ENCODE assay signal across 8 mouse cellular contexts in the genomic region with DNA sequence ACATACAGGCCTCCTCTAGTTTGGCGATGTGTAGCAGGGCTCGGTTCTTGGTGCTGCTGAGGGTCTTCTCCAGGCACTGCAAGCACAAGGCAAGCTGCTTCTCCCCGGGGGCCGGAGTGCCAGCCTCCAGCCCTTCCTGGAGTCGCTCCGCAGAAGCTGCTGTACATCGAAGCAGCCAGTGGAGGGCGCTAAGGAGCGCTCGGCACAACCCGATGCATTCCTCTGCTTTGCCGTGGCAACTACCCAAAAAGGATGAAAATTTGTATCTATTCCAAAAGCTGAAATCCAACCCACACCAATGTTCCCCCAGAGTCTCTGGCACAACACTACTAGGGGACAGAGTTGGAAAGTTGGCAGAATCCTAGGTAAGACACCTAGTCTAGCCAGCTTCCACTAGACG. TPM values are rescaled to one million over a fixed set of nuclear protein-coding genes. Genes with fewer than 3 reads are reported as not detected.
DNase-seq lines count a peak whose midpoint lies in the region; ATAC-seq and TF ChIP-seq lines count a peak whose summit lies in the region.

No protein-coding gene starts in this region.

- no peak overlapping the region for H3K4me2 ChIP-seq in liver, embryonic 14.5 days (ENCODE audit: low read depth)

- in situ Hi-C loops in Patski (cut with MboI; ENCODE audit: low pct_unique_long_range_greater_than_20kb) = no loop called here

- no peak for TF ChIP-seq EP300 in liver, embryonic 14.5 days (IDR thresholded peaks at IDR 0.05; ENCODE audit: low read depth)

- ATAC-seq in Patski = no peak
- no peak for ATAC-seq in liver, embryonic 14.5 days (ENCODE audit: insufficient read depth)
- ATAC-seq in activated CD4-positive, CD25-positive, alpha-beta regulatory T cell, adult 4 months = no peak

- H3K27me3 ChIP-seq in Patski = no peaks in the 10 kb centered on the region
- no peaks in the 10 kb centered on the region for H3K27me3 ChIP-seq in liver, embryonic 14.5 days (ENCODE audit: control insufficient read depth, insufficient read depth, low read length)

- 0 out of 4 replicates have a peak, but pooled peaks cover 0 to 1% of the 10 kb centered on the region in 2 experiments for H3K4me1 ChIP-seq in liver, embryonic 14.5 days (replicated peaks; ENCODE audit: control insufficient read depth in 2 of 2, insufficient read depth in 2 of 2, low read length in 1 of 2)

- DNase-seq in CD4-positive helper T cell, adult 2 months (ENCODE audit: low read depth, low spot score) = peak; percentile 45
- no peak for DNase-seq in Patski (ENCODE audit: low read depth, low spot score)
- DNase-seq in cerebellum, postnatal 4 days (ENCODE audit: low spot score in 2 of 2) = peak; percentile 62 to 87
- DNase-seq in gastrocnemius, adult 18-20 months (ENCODE audit: low spot score) = peak; percentile 91
- peak; percentile 71 to 77 for DNase-seq in kidney, postnatal 25 days
- DNase-seq in liver, embryonic 14.5 days (ENCODE audit: low read depth in 3 of 3, low spot score in 3 of 3) = no peak
- DNase-seq in retina, postnatal 1 day = peak; percentile 68

- POLR2A ChIA-PET in Patski (lab: Charles Lee) = interaction anchor here (0.6 to 0.9 kb wide), 2 partner anchors 19 to 557 kb away, joined by 3 to 5 read pairs; no protein-coding TSS in a partner anchor

- no peaks in the 10 kb centered on the region for H3K9me3 ChIP-seq in liver, embryonic 14.5 days (ENCODE audit: control insufficient read depth, low read length)

- no peak overlapping the region for H3K9ac ChIP-seq in liver, embryonic 14.5 days (replicated peaks)

- peaks cover 14% of the 10 kb centered on the region for H3K36me3 ChIP-seq in liver, embryonic 14.5 days (replicated peaks; ENCODE audit: control insufficient read depth, insufficient read depth, low read depth)

- 29% methylated on average over 13 of the region's 13 CpGs for WGBS in liver, embryonic 14.5 days (ENCODE audit: insufficient replicate concordance)

- H3K27ac ChIP-seq in liver, embryonic 14.5 days = no peak overlapping the region

- H3K4me3 ChIP-seq in liver, embryonic 14.5 days (ENCODE audit: insufficient read depth in 1 of 2, low read depth in 2 of 2, low read length in 2 of 2) = no peak overlapping the region

- CTCF ChIA-PET in Patski (lab: Charles Lee) = interaction anchor here (1.3 to 5.3 kb wide), 10 partner anchors 7 to 70 kb away, joined by 4 to 41 read pairs (median 6); a partner anchor contains a TSS

- TF ChIP-seq CTCF in Patski (IDR thresholded peaks at IDR 0.05) = peak; percentile 90
- peak; percentile 86 for TF ChIP-seq CTCF in liver, embryonic 14.5 days (IDR thresholded peaks at IDR 0.05; ENCODE audit: low read depth)

RNA-seq across cellular contexts. Expression of a gene that starts 11.3 kb away (rescaled TPM):
- 47.2 TPM for polyA plus RNA-seq in Patski (2021)
- 10 to 100 TPM; 48.1 to 53.3 TPM for total RNA-seq in gastrocnemius, adult 18-20 months (2021)
- polyA plus RNA-seq in liver, embryonic 14.5 days (2012; rRNA removed) = 25.0 and 29.6 TPM in 2 replicates
- 21.3 and 25.6 TPM in 2 replicates for polyA plus RNA-seq in liver, embryonic 14.5 days (2014; fragmentation: Nextera tagmentation; extraction: Ambion mirVana)
- 10 to 100 TPM; 19.1 to 27.9 TPM for polyA plus RNA-seq in activated CD4-positive, CD25-positive, alpha-beta regulatory T cell, adult 4 months (2017; shearing (Covaris generic))

RNA-seq across cellular contexts. Expression of a gene that starts 16.8 kb away (rescaled TPM):
- 0.62 TPM for polyA plus RNA-seq in Patski (2021)
- total RNA-seq in gastrocnemius, adult 18-20 months (2021) = not detected
- polyA plus RNA-seq in liver, embryonic 14.5 days (2012; rRNA removed) = not detected in 2 replicates
- polyA plus RNA-seq in liver, embryonic 14.5 days (2014; fragmentation: Nextera tagmentation; extraction: Ambion mirVana) = not detected in 2 replicates
- polyA plus RNA-seq in activated CD4-positive, CD25-positive, alpha-beta regulatory T cell, adult 4 months (2017; shearing (Covaris generic)) = not detected

RNA-seq across cellular contexts. Expression of a gene that starts 22.5 kb away (rescaled TPM):
- polyA plus RNA-seq in Patski (2021) = 44.7 TPM
- total RNA-seq in gastrocnemius, adult 18-20 months (2021) = 10 to 100 TPM; 78.3 to 85.2 TPM
- polyA plus RNA-seq in liver, embryonic 14.5 days (2012; rRNA removed) = 14.6 and 15.6 TPM in 2 replicates
- 8.3 and 10.0 TPM in 2 replicates for polyA plus RNA-seq in liver, embryonic 14.5 days (2014; fragmentation: Nextera tagmentation; extraction: Ambion mirVana)
- polyA plus RNA-seq in activated CD4-positive, CD25-positive, alpha-beta regulatory T cell, adult 4 months (2017; shearing (Covaris generic)) = 1 to 10 TPM; 1.4 to 3.5 TPM

RNA-seq across cellular contexts. Expression of a gene that starts 35.5 kb away (rescaled TPM):
- polyA plus RNA-seq in Patski (2021) = 161 TPM
- 100 to 1,000 TPM; 105 to 106 TPM for total RNA-seq in gastrocnemius, adult 18-20 months (2021)
- polyA plus RNA-seq in liver, embryonic 14.5 days (2012; rRNA removed) = 73.6 and 75.7 TPM in 2 replicates
- polyA plus RNA-seq in liver, embryonic 14.5 days (2014; fragmentation: Nextera tagmentation; extraction: Ambion mirVana) = 55.3 and 67.1 TPM in 2 replicates
- 10 to 100 TPM; 14.2 to 25.7 TPM for polyA plus RNA-seq in activated CD4-positive, CD25-positive, alpha-beta regulatory T cell, adult 4 months (2017; shearing (Covaris generic))

RNA-seq across cellular contexts. Expression of a gene that starts 53.8 kb away (rescaled TPM):
- 0.06 TPM for polyA plus RNA-seq in Patski (2021)
- under 1 TPM; 0.83 to 0.89 TPM for total RNA-seq in gastrocnemius, adult 18-20 months (2021)
- polyA plus RNA-seq in liver, embryonic 14.5 days (2012; rRNA removed) = 0.01 TPM in 1 of 2 replicates, not detected in the other
- not detected in 2 replicates for polyA plus RNA-seq in liver, embryonic 14.5 days (2014; fragmentation: Nextera tagmentation; extraction: Ambion mirVana)
- polyA plus RNA-seq in activated CD4-positive, CD25-positive, alpha-beta regulatory T cell, adult 4 months (2017; shearing (Covaris generic)) = under 1 TPM in 1 of 2 experiments, not detected in 1; 0.20 TPM

Comparison
In these comparisons a context has a peak if more than half of its experiments do, and no peak if none do; other contexts are left out.
1. DNase-seq: peak in CD4-positive helper T cell, adult 2 months (single experiment), cerebellum, postnatal 4 days (2 of 2), gastrocnemius, adult 18-20 months (single experiment), kidney, postnatal 25 days (2 of 2) and retina, postnatal 1 day (single experiment); none in Patski (single experiment) and liver, embryonic 14.5 days (0 of 3).